Mouse (Mus musculus) CH12.LX (cell line): Measurements from ENCODE around the gene Echdc3.

Experiments
- CHD2 ChIP-seq: IDR thresholded peaks from 2 replicates; pipeline ENCODE4 v1.6.1; 2011; ENCODE audit warnings: low read length, improper control_type of control experiment
- CTCF ChIP-seq, 2 experiments: IDR thresholded peaks in 1 of 2; conservative IDR thresholded peaks in 1 of 2; 2 replicates each; pipeline ENCODE4 v1.5.1; 2011 to 2012; ENCODE audit warnings: low read depth in 2 of 2, low read length in 2 of 2, improper control_type of control experiment in 1 of 2, inconsistent platforms in 1 of 2, mild to moderate bottlenecking in 1 of 2, moderate library complexity in 1 of 2
- E2F4 ChIP-seq: IDR thresholded peaks from 2 replicates; pipeline ENCODE4 v1.6.1; 2011; ENCODE audit warnings: low read depth, low read length, improper control_type of control experiment; ENCODE audit not compliant: insufficient replicate concordance
- ELF1 ChIP-seq: IDR thresholded peaks from 2 replicates; pipeline ENCODE4 v1.6.1; 2014; ENCODE audit warnings: low read depth, mild to moderate bottlenecking, inconsistent platforms, low read length, improper control_type of control experiment
- ETS1 ChIP-seq: conservative IDR thresholded peaks from 2 replicates; pipeline ENCODE4 v1.6.1; 2012; ENCODE audit warnings: low read depth, mild to moderate bottlenecking, inconsistent platforms, low read length, improper control_type of control experiment, moderate library complexity
- GABPA ChIP-seq: IDR thresholded peaks from 2 replicates; pipeline ENCODE4 v1.6.1; 2012; ENCODE audit warnings: low read depth, low read length, improper control_type of control experiment, inconsistent platforms; ENCODE audit not compliant: insufficient replicate concordance
- MAX ChIP-seq: IDR thresholded peaks from 2 replicates; pipeline ENCODE4 v1.6.1; 2011; ENCODE audit warnings: low read length, improper control_type of control experiment
- MXI1 ChIP-seq: IDR thresholded peaks from 2 replicates; pipeline ENCODE4 v1.6.1; 2011; ENCODE audit warnings: mild to moderate bottlenecking, low read depth, low read length, improper control_type of control experiment
- MYC ChIP-seq: IDR thresholded peaks from 2 replicates; pipeline ENCODE4 v1.6.1; 2011; ENCODE audit warnings: low read depth, mild to moderate bottlenecking, improper control_type of control experiment, low read length
- NELFE ChIP-seq: IDR thresholded peaks from 2 replicates; pipeline ENCODE4 v1.6.1; 2011; ENCODE audit warnings: low read depth, low read length, improper control_type of control experiment
- POLR2A ChIP-seq: IDR thresholded peaks from 2 replicates; pipeline ENCODE4 v1.6.1; 2011; ENCODE audit warnings: low read depth, mild to moderate bottlenecking, improper control_type of control experiment, low read length
- USF1 ChIP-seq: IDR thresholded peaks from 2 replicates; pipeline ENCODE4 v1.6.1; 2014; ENCODE audit warnings: low read depth, mild to moderate bottlenecking, inconsistent platforms, low read length, improper control_type of control experiment

DNA sequence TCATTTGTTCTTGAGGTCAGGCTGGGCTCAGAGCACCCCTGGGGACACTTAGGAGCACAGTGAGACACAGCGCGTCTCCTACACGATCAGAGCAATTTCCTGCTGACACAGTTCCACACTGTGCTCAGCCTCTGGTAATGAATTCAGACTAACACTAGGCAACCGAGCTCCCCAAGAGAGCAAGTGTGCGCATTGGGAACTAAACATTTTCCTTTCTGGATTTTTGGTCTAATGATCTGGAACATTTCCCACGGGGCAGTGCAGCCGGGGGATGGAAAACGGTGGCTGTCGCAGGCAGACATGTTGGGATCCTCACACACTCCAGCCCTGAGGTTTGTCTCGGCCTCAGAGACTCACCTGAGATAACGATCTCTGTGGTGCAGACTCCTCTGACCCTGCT lies 25.4 kb downstream of the Echdc3 start:
- TF ChIP-seq E2F4 (no peak), CTCF (conservative IDR thresholded peaks at IDR 0.05 in 1 of 2, IDR thresholded peaks at IDR 0.05 in 1 of 2; ENCODE audit: low read depth in 2 of 2, low read length in 2 of 2) (no peak), ETS1 (no peak), USF1 (no peak), NELFE (no peak), POLR2A (no peak), GABPA (no peak), MXI1 (no peak), MAX (no peak), MYC (no peak), ELF1 (no peak), CHD2 (no peak)
